Mouse (Mus musculus) CH12.LX (cell line): ENCODE results near the gene Clnk. TPM values are rescaled to one million over a fixed set of nuclear protein-coding genes. Genes with fewer than 3 reads are reported as not detected.

Experiments
- DNase-seq: peaks from one replicate; pipeline ENCODE4 v3.0.0-alpha.2; 2013; ENCODE audit errors: extremely low read depth
- H3K27ac ChIP-seq: 2 replicates; pipeline ENCODE4 v1.5.1; 2012; ENCODE audit warnings: low read depth, mild to moderate bottlenecking, control low read depth, moderate library complexity; ENCODE audit not compliant: insufficient read depth
- H3K27me3 ChIP-seq: replicated peaks from 2 replicates; pipeline ENCODE3; 2012; ENCODE audit warnings: inconsistent platforms
- H3K36me3 ChIP-seq, 2 experiments: replicated peaks in 1 of 2; 2 replicates each; pipeline versions ENCODE3 to v1.6.1; 2012; ENCODE audit warnings: inconsistent platforms in 1 of 2, low read length in 1 of 2, mild to moderate bottlenecking in 1 of 2, mixed read lengths in 1 of 2, moderate library complexity in 1 of 2; ENCODE audit not compliant: control insufficient read depth in 1 of 2, insufficient read depth in 1 of 2
- H3K4me1 ChIP-seq, 2 experiments: 2 replicates each; pipeline ENCODE4 v1.6.1; 2012; ENCODE audit warnings: inconsistent platforms in 1 of 2, moderate library complexity in 1 of 2; ENCODE audit not compliant: insufficient read depth in 2 of 2, control insufficient read depth in 1 of 2
- H3K4me2 ChIP-seq: 2 replicates; pipeline ENCODE4 v1.6.1; 2012; ENCODE audit warnings: low read depth, mild to moderate bottlenecking, control low read depth; ENCODE audit not compliant: poor library complexity, insufficient read depth, severe bottlenecking
- H3K4me3 ChIP-seq, 3 experiments: fragments of 150-350 bp in 1 of 3; sonication (generic) in 1 of 3; replicated peaks in 1 of 3; 2 replicates each; pipeline versions ENCODE3 to v1.5.1; 2011 to 2012; ENCODE audit warnings: low read depth in 2 of 3, low read length in 2 of 3, mild to moderate bottlenecking in 2 of 3, moderate library complexity in 2 of 3, control low read depth in 1 of 3, improper control_type of control experiment in 1 of 3, inconsistent platforms in 1 of 3, mixed read lengths in 1 of 3; ENCODE audit not compliant: poor library complexity in 1 of 3
- H3K79me2 ChIP-seq: replicated peaks from 2 replicates; pipeline ENCODE4 v1.6.1; 2012; ENCODE audit warnings: mild to moderate bottlenecking, moderate library complexity; ENCODE audit not compliant: control insufficient read depth, poor library complexity, insufficient read depth, severe bottlenecking; ENCODE audit errors: extremely low read depth
- H3K9ac ChIP-seq: 2 replicates; pipeline ENCODE4 v1.6.1; 2012; ENCODE audit warnings: low read depth, mild to moderate bottlenecking, control low read depth, moderate library complexity; ENCODE audit not compliant: insufficient read depth
- H3K9me3 ChIP-seq: replicated peaks from 2 replicates; pipeline ENCODE3; 2012; ENCODE audit warnings: low read length, inconsistent platforms, mixed read lengths
- CHD1 ChIP-seq: IDR thresholded peaks from 2 replicates; pipeline ENCODE4 v1.6.1; 2012; ENCODE audit warnings: low read depth, low read length, improper control_type of control experiment, inconsistent platforms
- CHD2 ChIP-seq: IDR thresholded peaks from 2 replicates; pipeline ENCODE4 v1.6.1; 2011; ENCODE audit warnings: low read length, improper control_type of control experiment
- E2F4 ChIP-seq: IDR thresholded peaks from 2 replicates; pipeline ENCODE4 v1.6.1; 2011; ENCODE audit warnings: low read depth, low read length, improper control_type of control experiment; ENCODE audit not compliant: insufficient replicate concordance
- EP300 ChIP-seq: IDR thresholded peaks from 2 replicates; pipeline ENCODE4 v1.6.1; 2011; ENCODE audit warnings: low read length, improper control_type of control experiment
- HCFC1 ChIP-seq: IDR thresholded peaks from 2 replicates; pipeline ENCODE4 v1.6.1; 2012; ENCODE audit warnings: low read depth, mild to moderate bottlenecking, inconsistent platforms, low read length, improper control_type of control experiment
- IRF4 ChIP-seq: IDR thresholded peaks from 2 replicates; pipeline ENCODE4 v1.6.1; 2014; ENCODE audit warnings: low read depth, mild to moderate bottlenecking, inconsistent platforms, low read length, improper control_type of control experiment
- JUN ChIP-seq: IDR thresholded peaks from 2 replicates; pipeline ENCODE4 v1.6.1; 2011; ENCODE audit warnings: low read depth, mild to moderate bottlenecking, low read length, improper control_type of control experiment, moderate library complexity; ENCODE audit not compliant: insufficient read depth
- MAFK ChIP-seq: IDR thresholded peaks from 2 replicates; pipeline ENCODE4 v1.6.1; 2011; ENCODE audit warnings: low read length, improper control_type of control experiment; ENCODE audit not compliant: insufficient replicate concordance
- MEF2A ChIP-seq: IDR thresholded peaks from 2 replicates; pipeline ENCODE4 v1.6.1; 2014; ENCODE audit warnings: low read depth, mild to moderate bottlenecking, inconsistent platforms, low read length, improper control_type of control experiment, borderline replicate concordance
- MXI1 ChIP-seq: IDR thresholded peaks from 2 replicates; pipeline ENCODE4 v1.6.1; 2011; ENCODE audit warnings: mild to moderate bottlenecking, low read depth, low read length, improper control_type of control experiment
- PAX5 ChIP-seq: IDR thresholded peaks from 2 replicates; pipeline ENCODE4 v1.6.1; 2012; ENCODE audit warnings: low read length, inconsistent platforms, mixed read lengths
- SIN3A ChIP-seq: IDR thresholded peaks from 2 replicates; pipeline ENCODE4 v1.6.1; 2012; ENCODE audit warnings: low read length, improper control_type of control experiment, inconsistent platforms
- SMC3 ChIP-seq: IDR thresholded peaks from 2 replicates; pipeline ENCODE4 v1.6.1; 2011; ENCODE audit warnings: low read depth, low read length, improper control_type of control experiment
- USF1 ChIP-seq: IDR thresholded peaks from 2 replicates; pipeline ENCODE4 v1.6.1; 2014; ENCODE audit warnings: low read depth, mild to moderate bottlenecking, inconsistent platforms, low read length, improper control_type of control experiment
- USF2 ChIP-seq: conservative IDR thresholded peaks from 2 replicates; pipeline ENCODE4 v1.6.1; 2011; ENCODE audit warnings: low read depth, low read length, improper control_type of control experiment
- ZNF384 ChIP-seq: IDR thresholded peaks from 2 replicates; pipeline ENCODE4 v1.6.1; 2012; ENCODE audit warnings: low read depth, low read length, improper control_type of control experiment, inconsistent platforms
- dilution Hi-C: fragments of 300-500 bp; cut with MboI; formaldehyde crosslinking; loops from 2 replicates; pipeline ENCODE4 v1.14.3; 2020; ENCODE audit warnings: low sequenced_read_pairs; ENCODE audit not compliant: extremely low pct_unique_long_range_greater_than_20kb, extremely low pct_ligation_motif_present
- in situ Hi-C: fragments of 300-500 bp; cut with MboI; formaldehyde crosslinking; loops from 3 replicates; pipeline ENCODE4 v1.14.3; 2019; ENCODE audit warnings: low sequenced_read_pairs, low pct_ligation_motif_present, low pct_unique_long_range_greater_than_20kb, mixed read lengths
- polyA plus RNA-seq: library from polyadenylated mRNA; unstranded; fragments of >175 nt; gene quantifications from 2 replicates; pipeline ENCODE4 v1.2.1, GENCODE M21; 2012; ENCODE audit warnings: low read depth; ENCODE audit not compliant: insufficient read length
- total RNA-seq, 2 experiments: library from RNA; depleted of rRNA; stranded (reverse); fragments of 300-350 nt in 1 of 2; fragments of >200 nt in 1 of 2; gene quantifications; 2 replicates each; pipeline ENCODE4 v1.2.3; 2012 to 2014

Gene Clnk
- total and polyA plus RNA-seq, 3 experiments = not detected

DNA sequence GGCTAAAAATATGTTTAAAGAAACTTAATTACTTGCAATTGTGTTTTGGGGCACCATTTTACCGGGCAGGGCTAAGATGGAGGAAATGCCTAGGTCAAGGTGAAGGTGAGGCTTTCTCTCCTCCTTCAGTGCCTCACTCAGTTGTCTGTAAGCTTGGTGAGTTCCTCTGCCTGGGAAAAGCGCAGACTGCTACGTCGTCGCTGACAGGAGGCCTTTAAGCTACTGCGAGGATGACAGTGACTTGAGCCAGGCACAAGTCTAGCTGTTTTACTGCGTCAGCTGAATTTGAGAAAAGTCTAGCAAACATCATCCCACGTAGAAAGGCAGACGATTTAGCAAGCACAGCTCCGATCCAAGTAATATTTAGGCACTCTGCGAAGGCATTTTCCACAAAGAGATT is 81.5 kb downstream of the Clnk start:
- dilution Hi-C loops (no loop called here), in situ Hi-C loops (loop anchor here (25.0 kb wide), 1 partner anchor 842 kb away; no protein-coding TSS in a partner anchor)
- no peak for TF ChIP-seq MAFK
- no peak for TF ChIP-seq HCFC1
- TF ChIP-seq SMC3 = no peak
- H3K9me3 ChIP-seq = no peaks in the 10 kb centered on the region
- peaks cover 0 to 4% of the 10 kb centered on the region in 2 experiments; a peak in 1 of 4 replicates for H3K4me1 ChIP-seq
- no peaks in the 10 kb centered on the region for H3K27me3 ChIP-seq
- H3K9ac ChIP-seq = no peak overlapping the region
- H3K79me2 ChIP-seq = no peaks in the 10 kb centered on the region
- no peak overlapping the region for H3K4me3 ChIP-seq
- H3K4me2 ChIP-seq = no peak overlapping the region
- H3K27ac ChIP-seq = no peak overlapping the region
- DNase-seq = no peak
- H3K36me3 ChIP-seq = no peaks in the 10 kb centered on the region

DNA sequence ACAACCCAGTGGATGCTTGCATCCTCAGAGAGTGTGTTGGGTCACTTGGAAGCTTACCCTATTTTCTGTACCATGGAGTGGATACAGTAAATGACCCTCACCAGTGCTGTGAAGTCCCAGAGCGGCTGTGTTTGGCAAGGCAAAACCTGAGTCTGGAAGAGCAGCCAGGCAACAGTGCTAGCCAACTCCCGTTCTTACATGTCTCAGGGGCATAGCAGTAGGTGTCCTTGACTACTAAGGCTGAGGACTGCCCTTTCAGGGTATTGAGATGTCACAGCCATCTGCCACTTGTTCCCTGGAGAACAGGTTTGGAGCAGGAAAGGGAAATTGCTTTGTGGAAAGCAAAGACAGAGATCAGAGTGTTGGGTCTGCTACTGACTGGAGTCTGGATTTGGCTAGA is 85.5 kb downstream of the Clnk start:
- no peak overlapping the region for H3K4me3 ChIP-seq
- no peak overlapping the region for H3K27ac ChIP-seq
- no peaks in the 10 kb centered on the region for H3K36me3 ChIP-seq
- no peak overlapping the region for H3K4me2 ChIP-seq
- DNase-seq = no peak
- no peak overlapping the region for H3K9ac ChIP-seq
- no peaks in the 10 kb centered on the region for H3K9me3 ChIP-seq
- dilution Hi-C loops (no loop called here), in situ Hi-C loops (loop anchor here (25.0 kb wide), 1 partner anchor 846 kb away; no protein-coding TSS in a partner anchor)
- TF ChIP-seq PAX5 (no peak), CHD2 (no peak), JUN (no peak), IRF4 (no peak), USF2 (no peak), SMC3 (no peak), CHD1 (no peak), MEF2A (no peak), EP300 (no peak), ZNF384 (no peak), SIN3A (no peak), MXI1 (no peak), USF1 (no peak), E2F4 (no peak)
- no peaks in the 10 kb centered on the region for H3K79me2 ChIP-seq
- peaks cover 0 to 8% of the 10 kb centered on the region in 2 experiments; a peak in 1 of 4 replicates for H3K4me1 ChIP-seq
- no peaks in the 10 kb centered on the region for H3K27me3 ChIP-seq
